Mouse (Mus musculus) intestine, postnatal 0 days (tissue): ENCODE results near the gene Ep300. TPM values are rescaled to one million over a fixed set of nuclear protein-coding genes. Genes with fewer than 3 reads are reported as not detected.
"Not testable (repeated sequence)": the region's sequence is repeated elsewhere in the genome, so short reads cannot be mapped to it uniquely, and the experiment has no call there.

ENCODE experiments used
- ATAC-seq: fragments of 200-750 bp; cut with Nextera tagmentation; 2 replicates; pipeline ENCODE4 v1.8.0; 2017; ENCODE audit warnings: mild to moderate bottlenecking, moderate TSS enrichment, moderate library complexity
- H3K27ac ChIP-seq: fragments of 300-500 bp; sonication (generic); 2 replicates; pipeline ENCODE4 v1.5.1; 2014; ENCODE audit warnings: mild to moderate bottlenecking, low read depth, low read length, moderate library complexity
- H3K27me3 ChIP-seq: fragments of 300-500 bp; sonication (generic); replicated peaks from 2 replicates; pipeline ENCODE4 v1.6.1; 2014; ENCODE audit warnings: low read length, mixed read lengths; ENCODE audit not compliant: control insufficient read depth, insufficient read depth
- H3K36me3 ChIP-seq: fragments of 300-500 bp; sonication (generic); 2 replicates; pipeline ENCODE4 v1.6.1; 2014; ENCODE audit warnings: mild to moderate bottlenecking, moderate library complexity; ENCODE audit not compliant: control insufficient read depth, insufficient read depth
- H3K4me1 ChIP-seq: fragments of 300-500 bp; sonication (generic); replicated peaks from 2 replicates; pipeline ENCODE4 v1.6.1; 2014; ENCODE audit warnings: antibody characterized with exemption, low read length, mixed read lengths; ENCODE audit not compliant: control insufficient read depth, insufficient read depth
- H3K4me2 ChIP-seq: fragments of 300-500 bp; sonication (generic); replicated peaks from 2 replicates; pipeline ENCODE4 v1.6.1; 2014; ENCODE audit warnings: low read depth, mild to moderate bottlenecking, moderate library complexity
- H3K4me3 ChIP-seq: fragments of 300-500 bp; sonication (generic); 2 replicates; pipeline ENCODE4 v1.5.1; 2014; ENCODE audit warnings: low read depth, low read length
- H3K9ac ChIP-seq: fragments of 300-500 bp; sonication (generic); 2 replicates; pipeline ENCODE4 v1.6.1; 2014; ENCODE audit warnings: mild to moderate bottlenecking, low read depth, low read length
- H3K9me3 ChIP-seq: fragments of 300-500 bp; sonication (generic); 2 replicates; pipeline ENCODE4 v1.6.1; 2016; ENCODE audit warnings: mixed run types; ENCODE audit not compliant: control insufficient read depth
- CTCF ChIP-seq: sonication (generic); IDR thresholded peaks from 2 replicates; pipeline ENCODE4 v1.5.1; 2016; ENCODE audit warnings: low read depth, mild to moderate bottlenecking, control low read depth, antibody characterized with exemption, moderate library complexity
- WGBS: fragments of 180-500 bp; shearing (Covaris S2); extraction: QIAGEN DNeasy Blood & Tissue Kit; methylation state at CpG from one replicate; pipeline ENCODE4 v1.1.7; 2014; 5-methylcytosine and 5-hydroxymethylcytosine counted together
- polyA plus RNA-seq: library from polyadenylated mRNA; unstranded; fragments of >200 nt; fragmentation: Nextera tagmentation; extraction: Ambion mirVana; gene quantifications from 2 replicates; pipeline ENCODE4 v1.2.1, GENCODE M21; 2015

The Ep300 gene
- polyA plus RNA-seq, 1 experiment from 2014 or later: 10.0 TPM

DNA sequence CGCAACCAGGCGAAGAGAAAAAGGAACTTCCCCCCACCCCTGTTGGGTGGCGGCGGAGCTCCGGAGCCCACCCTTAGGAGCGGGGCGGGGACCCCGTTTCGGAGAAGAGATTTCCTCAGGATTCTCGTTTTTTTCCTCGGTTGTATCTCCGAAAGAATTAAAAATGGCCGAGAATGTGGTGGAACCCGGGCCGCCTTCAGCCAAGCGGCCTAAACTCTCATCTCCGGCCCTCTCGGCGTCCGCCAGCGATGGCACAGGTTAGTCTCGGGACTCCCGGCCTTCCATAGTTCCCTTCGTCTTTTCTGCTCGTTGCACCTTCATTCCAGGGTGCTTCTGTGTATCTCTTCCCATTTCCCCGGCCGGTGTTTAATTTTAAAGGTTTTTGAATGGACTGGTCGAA lies 1.3 kb downstream of the Ep300 start:
- ATAC-seq: no peak
- Histone ChIP-seq H3K4me2 (peak overlapping the region; percentile 70), H3K4me3 (peak overlapping the region; percentile 74), H3K4me1 (no peaks in the 10 kb centered on the region; the same call in 1 of the 2 replicates), H3K27me3 (no peaks in the 10 kb centered on the region), H3K36me3 (no peaks in the 10 kb centered on the region), H3K27ac (peak overlapping the region; percentile 100), H3K9ac (peak overlapping the region; percentile 98), H3K9me3 (no peaks in the 10 kb centered on the region)
- WGBS: 0% methylated on average over 28 of the region's 28 CpGs
- TF ChIP-seq CTCF: no peak

DNA sequence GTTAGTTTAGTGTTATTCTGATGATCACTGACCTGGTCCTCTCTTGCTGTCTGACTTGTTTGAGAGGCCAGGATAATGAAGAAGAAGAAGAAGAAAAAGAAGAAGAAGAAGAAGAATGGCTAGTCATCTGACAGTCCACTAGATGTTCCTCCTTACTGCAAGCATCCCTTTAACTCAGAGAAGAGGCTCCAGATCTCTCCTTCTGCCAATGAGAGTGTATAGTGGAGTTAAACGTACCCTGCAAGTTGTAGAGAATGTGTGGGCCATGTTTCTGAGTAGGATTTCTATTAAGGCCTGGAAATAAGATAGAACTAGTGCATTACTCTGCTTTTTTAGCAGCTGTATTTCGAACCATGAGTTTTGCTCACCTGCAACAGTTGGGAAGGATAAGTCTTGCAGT lies 2.5 kb downstream of the Ep300 start:
- 35% methylated on average over 2 of the region's 2 CpGs for WGBS

DNA sequence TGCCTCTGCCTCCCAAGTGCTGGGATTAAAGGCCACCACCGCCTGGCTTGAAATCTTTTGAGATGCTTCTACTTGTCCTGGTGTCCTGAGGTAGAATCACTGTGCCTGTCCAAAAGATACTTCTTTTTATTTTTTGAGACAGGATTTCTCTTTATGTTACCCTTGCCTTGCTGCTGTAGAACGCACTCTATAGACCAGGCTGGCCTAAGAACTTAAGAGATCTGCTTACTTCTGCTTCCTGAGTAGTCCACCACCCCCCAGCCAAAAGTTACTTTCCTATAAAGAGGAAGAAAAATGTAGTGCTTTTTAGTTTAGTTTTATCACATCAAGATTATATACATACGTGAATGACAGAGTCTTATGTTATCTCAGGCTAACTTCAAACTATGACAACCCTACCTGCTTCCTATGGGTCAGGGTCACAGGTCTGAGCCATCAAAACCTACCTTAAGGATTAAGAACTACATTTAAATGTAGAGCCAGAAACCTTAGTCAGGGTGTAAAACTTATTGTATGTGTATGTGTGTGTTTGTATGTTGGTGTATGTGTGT lies 9.1 kb downstream of the Ep300 start:
- H3K9me3 ChIP-seq: no peaks in the 10 kb centered on the region
- WGBS: 80% methylated on average over 3 of the region's 3 CpGs
- H3K4me3 ChIP-seq: no peak overlapping the region
- ATAC-seq: no peak
- no peak for TF ChIP-seq CTCF
- no peak overlapping the region for H3K9ac ChIP-seq
- no peaks in the 10 kb centered on the region; the same call in none of the 2 replicates for H3K36me3 ChIP-seq
- H3K27ac ChIP-seq: no peak overlapping the region
- H3K4me1 ChIP-seq: no peaks in the 10 kb centered on the region
- no peak overlapping the region for H3K4me2 ChIP-seq
- H3K27me3 ChIP-seq: no peaks in the 10 kb centered on the region

More for the DNA sequence above, 2.5 kb downstream of the Ep300 start:
- ATAC-seq: no peak
- Histone ChIP-seq H3K9me3 (no peaks in the 10 kb centered on the region), H3K4me3 (peak overlapping the region; percentile 74), H3K27me3 (no peaks in the 10 kb centered on the region), H3K4me2 (peak overlapping the region; percentile 70), H3K4me1 (no peaks in the 10 kb centered on the region; the same call in 1 of the 2 replicates), H3K27ac (no peak overlapping the region), H3K9ac (peak overlapping the region; percentile 98), H3K36me3 (no peaks in the 10 kb centered on the region; the same call in 1 of the 2 replicates)
- no peak for TF ChIP-seq CTCF

DNA sequence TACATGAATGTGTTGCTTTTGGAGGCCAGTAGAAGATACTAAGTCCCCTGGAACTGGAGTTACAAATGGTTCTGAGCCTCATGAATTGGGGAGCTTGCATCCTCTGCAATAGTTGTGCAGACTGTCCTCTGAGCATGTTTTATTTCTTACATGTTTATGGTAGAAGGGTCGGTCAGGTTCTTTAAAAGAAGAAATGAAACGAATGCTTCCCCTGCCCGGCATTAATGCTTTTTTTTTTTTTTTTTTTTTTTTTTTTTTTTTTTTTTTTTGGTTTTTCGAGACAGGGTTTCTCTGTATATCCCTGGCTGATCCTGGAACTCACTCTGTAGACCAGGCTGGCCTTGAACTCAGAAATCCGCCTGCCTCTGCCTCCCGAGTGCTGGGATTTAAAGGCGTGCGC lies 13.6 kb downstream of the Ep300 start:
- H3K4me2 ChIP-seq, H3K27ac ChIP-seq, H3K9me3 ChIP-seq, H3K4me1 ChIP-seq, H3K9ac ChIP-seq, ATAC-seq, H3K27me3 ChIP-seq, H3K4me3 ChIP-seq: not testable (repeated sequence)
- WGBS: 84% methylated on average over 8 of the region's 8 CpGs
- peaks cover 20% of the 10 kb centered on the region for H3K36me3 ChIP-seq

DNA sequence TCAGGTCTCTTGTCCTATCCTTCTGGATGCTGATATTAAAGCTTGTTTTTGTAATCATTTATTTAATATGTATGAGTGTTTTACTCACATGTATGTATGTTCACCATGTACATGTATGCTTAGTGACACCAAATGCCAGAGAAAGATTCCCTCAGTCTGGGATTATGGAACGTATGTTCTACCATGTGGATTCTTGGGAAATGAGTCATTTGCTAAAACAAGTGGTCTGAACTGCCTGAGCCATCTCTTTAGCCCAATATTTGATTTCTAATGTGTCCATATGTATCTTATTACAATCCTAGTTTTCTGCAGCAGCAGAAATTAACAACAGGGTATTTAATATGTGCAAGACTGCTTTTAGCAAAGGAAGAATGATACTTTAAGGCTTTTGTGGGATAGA lies 20.1 kb downstream of the Ep300 start:
- WGBS: 43% methylated on average over 1 of the region's 1 CpGs
- TF ChIP-seq CTCF: no peak
- Histone ChIP-seq H3K9me3 (no peaks in the 10 kb centered on the region), H3K9ac (no peak overlapping the region), H3K4me2 (no peak overlapping the region), H3K36me3 (peaks cover 47% of the 10 kb centered on the region), H3K27me3 (no peaks in the 10 kb centered on the region), H3K27ac (no peak overlapping the region), H3K4me3 (no peak overlapping the region), H3K4me1 (no peaks in the 10 kb centered on the region)
- no peak for ATAC-seq

DNA sequence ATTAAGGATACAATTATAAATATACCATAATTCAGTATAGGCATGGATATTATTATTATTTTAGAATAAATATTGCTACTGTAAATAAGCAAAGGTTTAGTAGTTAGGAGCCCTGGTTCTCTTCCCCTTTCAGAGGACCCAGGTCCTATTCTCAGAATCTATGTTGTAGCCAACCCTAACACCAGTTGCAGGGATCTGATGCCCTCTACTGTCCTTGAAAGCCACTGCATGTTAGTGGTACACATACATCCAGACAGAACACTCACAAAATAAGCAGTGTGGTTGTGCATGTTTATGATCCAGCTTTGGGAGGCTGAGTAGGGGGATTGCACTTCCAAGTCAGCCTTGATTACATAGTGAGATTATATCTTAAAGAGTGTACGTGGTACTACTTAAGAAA lies 21.5 kb downstream of the Ep300 start:
- no peaks in the 10 kb centered on the region for H3K4me1 ChIP-seq
- 64% methylated on average over 1 of the region's 1 CpGs for whole genome bisulfite sequencing

More for the DNA sequence above, 21.5 kb downstream of the Ep300 start:
- Histone ChIP-seq H3K4me2 (no peak overlapping the region), H3K27me3 (no peaks in the 10 kb centered on the region), H3K9ac (no peak overlapping the region), H3K27ac (no peak overlapping the region), H3K4me3 (no peak overlapping the region), H3K9me3 (no peaks in the 10 kb centered on the region), H3K36me3 (peaks cover 53% of the 10 kb centered on the region)
- peak; percentile 82 for TF ChIP-seq CTCF
- ATAC-seq: no peak
